12 mouse cellular contexts compared by ENCODE assay signal in the genomic region with DNA sequence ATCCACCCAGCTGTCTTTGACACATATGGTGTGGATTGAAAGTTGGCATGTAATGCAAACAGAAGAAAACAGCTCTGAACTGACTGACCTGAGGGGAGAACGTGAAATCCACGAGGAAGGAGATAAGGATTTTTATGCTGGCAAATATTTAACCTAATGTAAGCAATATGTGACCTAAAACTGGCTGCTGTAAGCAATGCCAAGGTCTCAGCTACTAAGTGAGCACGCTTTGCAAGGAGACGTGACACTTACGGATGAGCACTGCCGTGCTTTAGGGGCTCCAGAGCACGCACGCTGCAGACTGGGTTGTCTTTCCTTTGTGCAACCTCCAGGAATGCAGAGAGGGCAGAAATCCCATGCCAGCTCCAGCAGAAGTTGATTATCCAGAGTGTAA. TPM values are rescaled to one million over a fixed set of nuclear protein-coding genes. Genes with fewer than 3 reads are reported as not detected.
A peak's percentile ranks its signal among the peaks of the same experiment; 100 is the strongest.
DNase-seq lines count a peak whose midpoint lies in the region; ATAC-seq and TF ChIP-seq lines count a peak whose summit lies in the region.
"Had no signal": no experiment of that assay in that cellular context is flagged by ENCODE, and none has a peak within 500 bp of the region (broad histone marks: within the 10 kb centered on the region; RNA-seq: fewer than 3 reads in every experiment).

No protein-coding gene starts in this region.

- no peaks in the 10 kb centered on the region for H3K27me3 ChIP-seq in hindbrain, embryonic 13.5 days
- no peaks in the 10 kb centered on the region for H3K27me3 ChIP-seq in hindbrain, embryonic 10.5 days (ENCODE audit: insufficient read depth, poor library complexity, severe bottlenecking)
- H3K27me3 ChIP-seq in embryonic facial prominence, embryonic 15.5 days = no peaks in the 10 kb centered on the region
- H3K27me3 ChIP-seq in midbrain, embryonic 11.5 days (ENCODE audit: control insufficient read depth, insufficient read depth, low read length) = no peaks in the 10 kb centered on the region

- no peaks in the 10 kb centered on the region for H3K9me3 ChIP-seq in hindbrain, embryonic 13.5 days
- H3K9me3 ChIP-seq in hindbrain, embryonic 10.5 days = no peaks in the 10 kb centered on the region
- H3K9me3 ChIP-seq in embryonic facial prominence, embryonic 15.5 days (replicated peaks) = no peaks in the 10 kb centered on the region
- H3K9me3 ChIP-seq in midbrain, embryonic 11.5 days (ENCODE audit: control insufficient read depth, low read length) = no peaks in the 10 kb centered on the region

- WGBS in hindbrain, embryonic 13.5 days = 45% methylated on average over 8 of the region's 8 CpGs
- WGBS in hindbrain, embryonic 10.5 days = 52% methylated on average over 8 of the region's 8 CpGs
- WGBS in embryonic facial prominence, embryonic 15.5 days = 14% methylated on average over 8 of the region's 8 CpGs
- WGBS in midbrain, embryonic 11.5 days = 64% methylated on average over 8 of the region's 8 CpGs

- TF ChIP-seq CTCF in brain, embryonic 14.5 days (IDR thresholded peaks at IDR 0.05; ENCODE audit: borderline replicate concordance, extremely low read depth, insufficient read depth, insufficient read length) = no peak

- no peak overlapping the region for H3K9ac ChIP-seq in hindbrain, embryonic 13.5 days
- no peak overlapping the region for H3K9ac ChIP-seq in embryonic facial prominence, embryonic 15.5 days
- no peak overlapping the region for H3K9ac ChIP-seq in midbrain, embryonic 11.5 days (ENCODE audit: low read length)

- no peak overlapping the region for H3K4me3 ChIP-seq in hindbrain, embryonic 13.5 days
- no peak overlapping the region for H3K4me3 ChIP-seq in hindbrain, embryonic 10.5 days
- H3K4me3 ChIP-seq in embryonic facial prominence, embryonic 15.5 days (replicated peaks) = no peak overlapping the region
- H3K4me3 ChIP-seq in midbrain, embryonic 11.5 days (ENCODE audit: low read depth, low read length) = no peak overlapping the region

- no peak for TF ChIP-seq POLR2A in brain, embryonic 14.5 days (IDR thresholded peaks at IDR 0.05; ENCODE audit: borderline replicate concordance, extremely low read depth, insufficient read depth, insufficient read length, poor library complexity, severe bottlenecking)

- no peak for DNase-seq in hindbrain, embryonic 10.5 days (ENCODE audit: low spot score)
- peak; percentile 54 for DNase-seq in brain, embryonic 14.5 days (ENCODE audit: low read depth)
- DNase-seq in midbrain, embryonic 11.5 days (ENCODE audit: low spot score, missing footprints) = peak; percentile 85
- no peak for DNase-seq in frontal cortex, postnatal 25 days (ENCODE audit: low spot score in 2 of 2)
- no peak for DNase-seq in right cerebral cortex, adult 2 months (ENCODE audit: low spot score in 2 of 2)
- DNase-seq: heart, adult 11 months; kidney, postnatal 14 days; right cerebral cortex, postnatal 14 days; thymus, postnatal 14 days had no signal

- 0 out of 2 replicates have a peak, but pooled peaks have one; percentile 46 for ATAC-seq in hindbrain, embryonic 13.5 days (ENCODE audit: low FRiP score)
- no peak for ATAC-seq in embryonic facial prominence, embryonic 15.5 days (ENCODE audit: insufficient number of reproducible peaks, low FRiP score, low TSS enrichment, low read depth)
- no peak for ATAC-seq in midbrain, embryonic 11.5 days (ENCODE audit: low FRiP score)
- ATAC-seq in cerebellum, adult (ENCODE audit: insufficient number of reproducible peaks, low FRiP score, low TSS enrichment) = no peak

- H3K27ac ChIP-seq in hindbrain, embryonic 13.5 days = 0 out of 2 replicates have a peak overlapping the region, but pooled peaks have one; percentile 18
- H3K27ac ChIP-seq in hindbrain, embryonic 10.5 days = no peak overlapping the region
- H3K27ac ChIP-seq in embryonic facial prominence, embryonic 15.5 days (replicated peaks) = peak overlapping the region; percentile 58; the same call in 1 of the 2 replicates
- H3K27ac ChIP-seq in midbrain, embryonic 11.5 days (ENCODE audit: low read depth, low read length) = no peak overlapping the region

- no peak overlapping the region for H3K4me2 ChIP-seq in hindbrain, embryonic 13.5 days
- H3K4me2 ChIP-seq in embryonic facial prominence, embryonic 15.5 days (replicated peaks) = peak overlapping the region; percentile 27; the same call in 1 of the 2 replicates
- no peak overlapping the region for H3K4me2 ChIP-seq in midbrain, embryonic 11.5 days

- no peaks in the 10 kb centered on the region for H3K36me3 ChIP-seq in hindbrain, embryonic 13.5 days
- no peaks in the 10 kb centered on the region for H3K36me3 ChIP-seq in hindbrain, embryonic 10.5 days
- H3K36me3 ChIP-seq in embryonic facial prominence, embryonic 15.5 days = no peaks in the 10 kb centered on the region
- H3K36me3 ChIP-seq in midbrain, embryonic 11.5 days (ENCODE audit: control insufficient read depth, insufficient read depth, low read length) = no peaks in the 10 kb centered on the region

- H3K4me1 ChIP-seq in hindbrain, embryonic 13.5 days (replicated peaks) = peaks cover 4% of the 10 kb centered on the region; the same call in 1 of the 2 replicates
- H3K4me1 ChIP-seq in hindbrain, embryonic 10.5 days (replicated peaks) = peaks cover 28% of the 10 kb centered on the region
- H3K4me1 ChIP-seq in embryonic facial prominence, embryonic 15.5 days = peaks cover 26% of the 10 kb centered on the region
- H3K4me1 ChIP-seq in midbrain, embryonic 11.5 days (ENCODE audit: control insufficient read depth, insufficient read depth, low read length) = no peaks in the 10 kb centered on the region

RNA-seq across cellular contexts. Expression of a gene that starts 6.8 kb away (rescaled TPM):
- polyA plus RNA-seq in hindbrain, embryonic 13.5 days (2015; fragmentation: Nextera tagmentation; extraction: Ambion mirVana) = not detected in 2 replicates
- not detected in 2 replicates for polyA plus RNA-seq in hindbrain, embryonic 10.5 days (2016; fragmentation: Nextera tagmentation; extraction: Ambion mirVana)
- polyA plus RNA-seq in brain, embryonic 14.5 days (2012; rRNA removed) = 0.03 TPM in 1 of 2 replicates, not detected in the other
- polyA plus RNA-seq in embryonic facial prominence, embryonic 15.5 days (2015; fragmentation: Nextera tagmentation; extraction: Ambion mirVana) = 0.40 TPM in 1 of 2 replicates, not detected in the other
- not detected in 2 replicates for polyA plus RNA-seq in midbrain, embryonic 11.5 days (2014; fragmentation: Nextera tagmentation; extraction: Ambion mirVana)

RNA-seq across cellular contexts. Expression of a gene that starts 35.3 kb away (rescaled TPM):
- 0.10 and 0.22 TPM in 2 replicates for polyA plus RNA-seq in hindbrain, embryonic 13.5 days (2015; fragmentation: Nextera tagmentation; extraction: Ambion mirVana)
- 0.52 and 0.78 TPM in 2 replicates for polyA plus RNA-seq in hindbrain, embryonic 10.5 days (2016; fragmentation: Nextera tagmentation; extraction: Ambion mirVana)
- 0.15 and 0.27 TPM in 2 replicates for polyA plus RNA-seq in brain, embryonic 14.5 days (2012; rRNA removed)
- polyA plus RNA-seq in embryonic facial prominence, embryonic 15.5 days (2015; fragmentation: Nextera tagmentation; extraction: Ambion mirVana) = 1.2 and 1.3 TPM in 2 replicates
- polyA plus RNA-seq in midbrain, embryonic 11.5 days (2014; fragmentation: Nextera tagmentation; extraction: Ambion mirVana) = 0.33 and 0.41 TPM in 2 replicates

RNA-seq across cellular contexts. Expression of a gene that starts 45.5 kb away (rescaled TPM):
- polyA plus RNA-seq in hindbrain, embryonic 13.5 days (2015; fragmentation: Nextera tagmentation; extraction: Ambion mirVana) = 0.65 and 1.4 TPM in 2 replicates
- 0.30 and 0.34 TPM in 2 replicates for polyA plus RNA-seq in hindbrain, embryonic 10.5 days (2016; fragmentation: Nextera tagmentation; extraction: Ambion mirVana)
- 0.55 and 1.5 TPM in 2 replicates for polyA plus RNA-seq in brain, embryonic 14.5 days (2012; rRNA removed)
- 30.5 and 31.6 TPM in 2 replicates for polyA plus RNA-seq in embryonic facial prominence, embryonic 15.5 days (2015; fragmentation: Nextera tagmentation; extraction: Ambion mirVana)
- polyA plus RNA-seq in midbrain, embryonic 11.5 days (2014; fragmentation: Nextera tagmentation; extraction: Ambion mirVana) = 0.23 and 0.48 TPM in 2 replicates

Comparison
In these comparisons a context has a peak if more than half of its experiments do, and no peak if none do; other contexts are left out.
1. H3K27ac ChIP-seq: peak in hindbrain, embryonic 13.5 days (single experiment) and embryonic facial prominence, embryonic 15.5 days (single experiment); none in hindbrain, embryonic 10.5 days (single experiment) and midbrain, embryonic 11.5 days (single experiment).
2. DNase-seq: peak in brain, embryonic 14.5 days (single experiment) and midbrain, embryonic 11.5 days (single experiment); none in hindbrain, embryonic 10.5 days (single experiment), frontal cortex, postnatal 25 days (0 of 2) and right cerebral cortex, adult 2 months (0 of 2).
3. RNA of a gene that starts 45.5 kb away (polyA plus RNA-seq): 30.5 to 31.6 TPM in embryonic facial prominence, embryonic 15.5 days; 0.55 to 1.5 TPM in brain, embryonic 14.5 days, 0.65 to 1.4 TPM in hindbrain, embryonic 13.5 days, 0.23 to 0.48 TPM in midbrain, embryonic 11.5 days and 0.30 to 0.34 TPM in hindbrain, embryonic 10.5 days; every median in the first group is over 10 times any median in the second.